Mouse (Mus musculus) embryo, embryonic 11.5 days (tissue): ENCODE measurements around the gene Pigs.

Experiments
- DNase-seq: peaks from one replicate; pipeline ENCODE4 v3.0.0-alpha.2; 2012; ENCODE audit warnings: low read depth, low spot score

The Pigs gene

GRCm38 (mm10) chr11:78327634-78328511 is at the start of gene Pigs:
TSS of gene Pigs (plus strand) at chr11:78328415.
- peak; percentile 96 for DNase-seq

GRCm38 (mm10) chr11:78278853-78279252 is 49.4 kb upstream of the Pigs start:
- DNase-seq, result no peak

- DNase-seq, result no peak
Observed at GRCm38 (mm10) chr11:78279586-78279985, 48.6 kb upstream of the Pigs start.

GRCm38 (mm10) chr11:78289146-78289763 is 39.0 kb upstream of the Pigs start:
- DNase-seq, result no peak

- DNase-seq, result no peak
Observed at GRCm38 (mm10) chr11:78290654-78291053, 37.6 kb upstream of the Pigs start, which contains the start of gene BC030499. TSS of gene BC030499 (plus strand) at chr11:78290841.

GRCm38 (mm10) chr11:78294585-78294984 is 33.6 kb upstream of the Pigs start:
- no peak for DNase-seq

- DNase-seq, result no peak
Observed at GRCm38 (mm10) chr11:78300917-78301316, 27.3 kb upstream of the Pigs start.

GRCm38 (mm10) chr11:78301357-78302084 is 26.7 kb upstream of the Pigs start, which contains the start of gene Spag5:
TSS of gene Spag5 (plus strand) at chr11:78301529.
- peak; percentile 83 for DNase-seq

- no peak for DNase-seq
Observed at GRCm38 (mm10) chr11:78305272-78305671, 22.9 kb upstream of the Pigs start.

GRCm38 (mm10) chr11:78310861-78311511 is 17.2 kb upstream of the Pigs start:
- DNase-seq, result no peak

GRCm38 (mm10) chr11:78313662-78314061 is 14.6 kb upstream of the Pigs start:
- no peak for DNase-seq

- DNase-seq, result no peak
Observed at GRCm38 (mm10) chr11:78318411-78318810, 9.8 kb upstream of the Pigs start.

GRCm38 (mm10) chr11:78322076-78322831 is 6.0 kb upstream of the Pigs start:
- no peak for DNase-seq

GRCm38 (mm10) chr11:78322860-78323259 is 5.4 kb upstream of the Pigs start, which contains the start of gene Aldoc:
TSS of gene Aldoc (plus strand) at chr11:78322968.
- peak; percentile 57 for DNase-seq

GRCm38 (mm10) chr11:78324000-78324785 is 4.0 kb upstream of the Pigs start:
- DNase-seq, result no peak

- no peak for DNase-seq
Observed at GRCm38 (mm10) chr11:78324965-78325364, 3.2 kb upstream of the Pigs start.

GRCm38 (mm10) chr11:78327215-78327614 is 1.0 kb upstream of the Pigs start:
- DNase-seq, result no peak

- no peak for DNase-seq
Observed at GRCm38 (mm10) chr11:78328512-78329056, 369 bp downstream of the Pigs start.

- no peak for DNase-seq
Observed at GRCm38 (mm10) chr11:78332676-78333075, 4.5 kb downstream of the Pigs start.

- DNase-seq, result no peak
Observed at GRCm38 (mm10) chr11:78333992-78334391, 5.8 kb downstream of the Pigs start.
